Mouse (Mus musculus) ES-E14 (cell line): ENCODE results near the gene Ttpal. TPM values are rescaled to one million over a fixed set of nuclear protein-coding genes. Genes with fewer than 3 reads are reported as not detected.

Source experiments
- DNase-seq: peaks from one replicate; pipeline ENCODE4 v3.0.0-alpha.2; 2013; ENCODE audit warnings: low read depth, low spot score
- H3K27ac ChIP-seq: 2 replicates; pipeline ENCODE4 v1.5.1; 2012; ENCODE audit warnings: low read depth, mild to moderate bottlenecking, low read length, moderate library complexity, mixed read lengths; ENCODE audit not compliant: poor library complexity, insufficient read depth, severe bottlenecking
- H3K36me3 ChIP-seq: 2 replicates; pipeline ENCODE4 v1.6.1; 2012; ENCODE audit warnings: mild to moderate bottlenecking, low read length, moderate library complexity, mixed read lengths; ENCODE audit not compliant: control insufficient read depth, poor library complexity, insufficient read depth, severe bottlenecking
- H3K4me1 ChIP-seq, 2 experiments: fragments of 150-350 bp in 1 of 2; sonication (generic) in 1 of 2; 2 replicates each; pipeline ENCODE4 v1.6.1; 2012; ENCODE audit warnings: low read length in 2 of 2, mild to moderate bottlenecking in 1 of 2, mixed read lengths in 1 of 2; ENCODE audit not compliant: control insufficient read depth in 2 of 2, insufficient read depth in 2 of 2, poor library complexity in 1 of 2
- H3K4me3 ChIP-seq, 2 experiments: fragments of 150-350 bp in 1 of 2; sonication (generic) in 1 of 2; 2 replicates each; pipeline ENCODE4 v1.5.1; 2012; ENCODE audit warnings: low read length in 2 of 2, low read depth in 1 of 2, mild to moderate bottlenecking in 1 of 2, mixed read lengths in 1 of 2; ENCODE audit not compliant: insufficient read depth in 1 of 2, poor library complexity in 1 of 2, severe bottlenecking in 1 of 2
- H3K9ac ChIP-seq: 2 replicates; pipeline ENCODE4 v1.6.1; 2012; ENCODE audit warnings: low read depth, mild to moderate bottlenecking, low read length, mixed read lengths; ENCODE audit not compliant: poor library complexity, insufficient read depth, severe bottlenecking
- H3K9me3 ChIP-seq: fragments of 150-350 bp; sonication (generic); 2 replicates; pipeline ENCODE4 v1.6.1; 2012; ENCODE audit warnings: low read depth, mild to moderate bottlenecking, low read length; ENCODE audit not compliant: control insufficient read depth, insufficient read depth
- CHD2 ChIP-seq: IDR thresholded peaks from 2 replicates; pipeline ENCODE4 v1.6.1; 2014; ENCODE audit warnings: mild to moderate bottlenecking, low read depth, low read length, inconsistent platforms
- HCFC1 ChIP-seq: IDR thresholded peaks from 2 replicates; pipeline ENCODE4 v1.6.1; 2012; ENCODE audit warnings: low read length, inconsistent platforms, borderline replicate concordance; ENCODE audit not compliant: insufficient read depth
- MAFK ChIP-seq: IDR thresholded peaks from 2 replicates; pipeline ENCODE4 v1.6.1; 2014; ENCODE audit warnings: mild to moderate bottlenecking, low read depth, low read length, inconsistent platforms; ENCODE audit not compliant: insufficient read depth
- ZC3H11A ChIP-seq: IDR thresholded peaks from 2 replicates; pipeline ENCODE4 v1.6.1; 2012; ENCODE audit warnings: low read depth, mild to moderate bottlenecking, inconsistent platforms, low read length, borderline replicate concordance
- ZNF384 ChIP-seq: IDR thresholded peaks from 2 replicates; pipeline ENCODE4 v1.6.1; 2012; ENCODE audit warnings: low read depth, low read length, inconsistent platforms
- in situ Hi-C, 2 experiments: fragments of 600-800 bp; cut with MboI; formaldehyde crosslinking; loops; one replicate each; pipeline ENCODE4 v1.15.1; 2025; ENCODE audit warnings: low sequenced_read_pairs in 2 of 2, inconsistent platforms in 1 of 2; ENCODE audit not compliant: unreplicated experiment in 2 of 2
- total RNA-seq: library from RNA; depleted of rRNA; stranded (reverse); fragments of 300-350 nt; gene quantifications from 2 replicates; pipeline ENCODE4 v1.2.3, GENCODE M21; 2012

Ttpal gene
- total RNA-seq, 1 experiment, result 7.8 TPM

- in situ Hi-C loops, result no loop called here
- Histone ChIP-seq H3K27ac (no peak within 1 kb of the TSS), H3K4me3 (peak within 1 kb of the TSS; percentile 68 to 83), H3K4me1 (peaks cover 0 to 2% of the 10 kb centered on the region in 2 experiments; a peak in 1 of 4 replicates), H3K36me3 (no peaks in the 10 kb centered on the region), H3K9ac (peak within 1 kb of the TSS; percentile 84), H3K9me3 (no peaks in the 10 kb centered on the region)
- TF ChIP-seq ZC3H11A (no peak), CHD2 (no peak), ZNF384 (no peak), HCFC1 (peak; percentile 67; the same call in 1 of the 2 replicates), MAFK (no peak)
- peak; percentile 57 for DNase-seq
Observed at GRCm38 (mm10) chr2:163657975-163658886, 56.1 kb downstream of the Ttpal start, which contains the start of gene Pkig. Gene Pkig, plus strand, starts transcription at chr2:163658386.

GRCm38 (mm10) chr2:163658941-163659340 lies 56.8 kb downstream of the Ttpal start:
- Histone ChIP-seq H3K9ac (peak overlapping the region; percentile 84; the same call in 1 of the 2 replicates), H3K27ac (no peak overlapping the region), H3K4me1 (peaks cover 0 to 2% of the 10 kb centered on the region in 2 experiments; a peak in 1 of 4 replicates), H3K4me3 (peak overlapping the region; percentile 68 to 83), H3K36me3 (no peaks in the 10 kb centered on the region), H3K9me3 (no peaks in the 10 kb centered on the region)
- DNase-seq, result no peak
- in situ Hi-C loops, result no loop called here
- TF ChIP-seq ZNF384 (peak; percentile 52; the same call in 1 of the 2 replicates), ZC3H11A (no peak)

- TF ChIP-seq HCFC1 (no peak), CHD2 (no peak), ZC3H11A (no peak)
- no peak overlapping the region for H3K27ac ChIP-seq
- no peak overlapping the region; the same call in 1 of the 2 replicates for H3K9ac ChIP-seq
Observed at GRCm38 (mm10) chr2:163659431-163659830, 57.3 kb downstream of the Ttpal start.

GRCm38 (mm10) chr2:163660103-163660701 lies 58.1 kb downstream of the Ttpal start:
- TF ChIP-seq ZC3H11A (no peak), MAFK (no peak), CHD2 (no peak), ZNF384 (no peak)
- H3K9me3 ChIP-seq, result no peaks in the 10 kb centered on the region
- in situ Hi-C loops, result no loop called here
- H3K27ac ChIP-seq, result no peak overlapping the region
- DNase-seq, result no peak
- H3K9ac ChIP-seq, result no peak overlapping the region
- H3K4me1 ChIP-seq, result peaks cover 0 to 2% of the 10 kb centered on the region in 2 experiments; a peak in 1 of 4 replicates
- no peaks in the 10 kb centered on the region for H3K36me3 ChIP-seq
- H3K4me3 ChIP-seq, result no peak overlapping the region

More at GRCm38 (mm10) chr2:163659431-163659830, 57.3 kb downstream of the Ttpal start:
- in situ Hi-C loops, result no loop called here
- H3K36me3 ChIP-seq, result no peaks in the 10 kb centered on the region
- H3K4me1 ChIP-seq, result peaks cover 0 to 2% of the 10 kb centered on the region in 2 experiments; a peak in 1 of 4 replicates
- no peak for DNase-seq
- H3K4me3 ChIP-seq, result peak overlapping the region in 1 of 2 experiments; percentile 68; a peak in 1 of 4 replicates
- no peaks in the 10 kb centered on the region for H3K9me3 ChIP-seq
